Mouse (Mus musculus) limb, embryonic 14.5 days (tissue): Measurements from ENCODE around the gene Poc5. TPM values are rescaled to one million over a fixed set of nuclear protein-coding genes. Genes with fewer than 3 reads are reported as not detected.

ENCODE experiments used
- ATAC-seq: fragments of 200-750 bp; cut with Nextera tagmentation; 2 replicates; pipeline ENCODE4 v1.8.0; 2017; ENCODE audit warnings: low read depth, moderate number of reproducible peaks, moderate TSS enrichment; ENCODE audit not compliant: low FRiP score
- DNase-seq: peaks from one replicate; pipeline ENCODE4 v3.0.0-alpha.2; 2015; ENCODE audit warnings: low spot score
- H3K27ac ChIP-seq: fragments of 300-500 bp; sonication (generic); replicated peaks from 2 replicates; pipeline ENCODE4 v1.5.1; 2014; ENCODE audit warnings: low read depth, mild to moderate bottlenecking, low read length, moderate library complexity, mixed read lengths
- H3K27me3 ChIP-seq: fragments of 300-500 bp; sonication (generic); 2 replicates; pipeline ENCODE4 v1.6.1; 2014; ENCODE audit warnings: low read length, mixed read lengths; ENCODE audit not compliant: control insufficient read depth, insufficient read depth
- H3K36me3 ChIP-seq: fragments of 300-500 bp; sonication (generic); 2 replicates; pipeline ENCODE4 v1.6.1; 2014; ENCODE audit warnings: mild to moderate bottlenecking, low read length, moderate library complexity, mixed read lengths; ENCODE audit not compliant: control insufficient read depth, insufficient read depth
- H3K4me1 ChIP-seq: fragments of 300-500 bp; sonication (generic); 2 replicates; pipeline ENCODE4 v1.6.1; 2014; ENCODE audit warnings: antibody characterized with exemption, low read length, mixed read lengths; ENCODE audit not compliant: control insufficient read depth, insufficient read depth
- H3K4me2 ChIP-seq: fragments of 300-500 bp; sonication (generic); replicated peaks from 2 replicates; pipeline ENCODE4 v1.6.1; 2014; ENCODE audit warnings: low read depth, mild to moderate bottlenecking, low read length, moderate library complexity; ENCODE audit not compliant: severe bottlenecking
- H3K4me3 ChIP-seq: fragments of 300-500 bp; sonication (generic); replicated peaks from 2 replicates; pipeline ENCODE4 v1.5.1; 2014; ENCODE audit warnings: low read length
- H3K9ac ChIP-seq: fragments of 300-500 bp; sonication (generic); 2 replicates; pipeline ENCODE4 v1.6.1; 2014; ENCODE audit warnings: mild to moderate bottlenecking, low read depth, low read length, moderate library complexity; ENCODE audit not compliant: severe bottlenecking
- H3K9me3 ChIP-seq: fragments of 300-500 bp; sonication (generic); 2 replicates; pipeline ENCODE4 v1.6.1; 2016; ENCODE audit warnings: low read length; ENCODE audit not compliant: control insufficient read depth
- POLR2A ChIP-seq: fragments of 200-500 bp; IDR thresholded peaks from 2 replicates; pipeline ENCODE4 v1.8.0; 2012; ENCODE audit warnings: inconsistent platforms, mild to moderate bottlenecking, moderate library complexity, borderline replicate concordance; ENCODE audit not compliant: insufficient read depth, insufficient read length; ENCODE audit errors: extremely low read depth
- WGBS: fragments of 180-500 bp; shearing (Covaris S2); extraction: QIAGEN DNeasy Blood & Tissue Kit; methylation state at CpG from one replicate; pipeline ENCODE4 v1.1.7; 2014; 5-methylcytosine and 5-hydroxymethylcytosine counted together
- polyA plus RNA-seq, 2 experiments: library from polyadenylated mRNA; depleted of rRNA in 1 of 2; stranded (reverse) in 1 of 2; unstranded in 1 of 2; fragments of >200 nt; fragmentation: Nextera tagmentation in 1 of 2; extraction: Ambion mirVana in 1 of 2; gene quantifications; 2 replicates each; pipeline versions ENCODE4 v1.2.1 to v1.2.3; 2012 to 2014

Gene Poc5
- polyA plus RNA-seq, 2 experiments = 12.8 to 15.7 TPM

GRCm38 (mm10) chr13:96418487-96418886 lies 30.4 kb downstream of the Poc5 start:
- no peak for DNase-seq
- Histone ChIP-seq H3K27ac (no peak overlapping the region), H3K9me3 (no peaks in the 10 kb centered on the region), H3K27me3 (no peaks in the 10 kb centered on the region), H3K4me2 (no peak overlapping the region), H3K9ac (no peak overlapping the region), H3K36me3 (peaks cover 38% of the 10 kb centered on the region), H3K4me3 (no peak overlapping the region), H3K4me1 (no peaks in the 10 kb centered on the region)
- WGBS = 92% methylated on average over 4 of the region's 4 CpGs
- no peak for TF ChIP-seq POLR2A
- ATAC-seq = no peak

GRCm38 (mm10) chr13:96421230-96421629 lies 33.1 kb downstream of the Poc5 start:
- Histone ChIP-seq H3K9me3 (no peaks in the 10 kb centered on the region), H3K4me1 (no peaks in the 10 kb centered on the region), H3K4me2 (no peak overlapping the region), H3K4me3 (no peak overlapping the region), H3K9ac (no peak overlapping the region), H3K27ac (no peak overlapping the region), H3K27me3 (no peaks in the 10 kb centered on the region), H3K36me3 (peaks cover 12% of the 10 kb centered on the region; the same call in 1 of the 2 replicates)
- DNase-seq = no peak
- ATAC-seq = no peak
- no peak for TF ChIP-seq POLR2A

GRCm38 (mm10) chr13:96424496-96425274 lies 36.6 kb downstream of the Poc5 start:
- no peak for TF ChIP-seq POLR2A

GRCm38 (mm10) chr13:96426044-96426443 lies 38.0 kb downstream of the Poc5 start:
- DNase-seq (no peak), ATAC-seq (no peak)
- Histone ChIP-seq H3K4me1 (no peaks in the 10 kb centered on the region), H3K36me3 (no peaks in the 10 kb centered on the region), H3K27me3 (no peaks in the 10 kb centered on the region), H3K4me3 (no peak overlapping the region), H3K9me3 (no peaks in the 10 kb centered on the region), H3K27ac (no peak overlapping the region), H3K4me2 (no peak overlapping the region), H3K9ac (no peak overlapping the region)
- TF ChIP-seq POLR2A = no peak
- 39% methylated on average over 3 of the region's 3 CpGs for WGBS

More at GRCm38 (mm10) chr13:96424496-96425274, 36.6 kb downstream of the Poc5 start:
- H3K27me3 ChIP-seq = no peaks in the 10 kb centered on the region
- no peak overlapping the region for H3K4me3 ChIP-seq
- 88% methylated on average over 12 of the region's 12 CpGs for WGBS
- no peak overlapping the region for H3K27ac ChIP-seq
- H3K9ac ChIP-seq = no peak overlapping the region
- no peak overlapping the region for H3K4me2 ChIP-seq
- no peaks in the 10 kb centered on the region for H3K9me3 ChIP-seq
- ATAC-seq (no peak), DNase-seq (no peak)
- H3K36me3 ChIP-seq = no peaks in the 10 kb centered on the region
- H3K4me1 ChIP-seq = no peaks in the 10 kb centered on the region

GRCm38 (mm10) chr13:96428531-96428930 lies 40.4 kb downstream of the Poc5 start:
- Histone ChIP-seq H3K27me3 (no peaks in the 10 kb centered on the region), H3K4me1 (no peaks in the 10 kb centered on the region), H3K27ac (no peak overlapping the region), H3K4me3 (no peak overlapping the region), H3K36me3 (no peaks in the 10 kb centered on the region), H3K4me2 (no peak overlapping the region), H3K9me3 (no peaks in the 10 kb centered on the region), H3K9ac (no peak overlapping the region)
- no peak for ATAC-seq
- WGBS = 83% methylated on average over 5 of the region's 5 CpGs
- TF ChIP-seq POLR2A = no peak
- DNase-seq = no peak
